7 mouse cellular contexts compared by ENCODE assay signal in genomic region chr1:133891489-133891888, GRCm38 (mm10). TPM values are rescaled to one million over a fixed set of nuclear protein-coding genes. Genes with fewer than 3 reads are reported as not detected.
DNase-seq lines count a peak whose midpoint lies in the region; ATAC-seq lines count a peak whose summit lies in the region.

No protein-coding gene starts in this region.

- no peaks in the 10 kb centered on the region for H3K36me3 ChIP-seq in embryonic facial prominence, embryonic 10.5 days (replicated peaks)

- ATAC-seq in activated CD4-positive, CD25-positive, alpha-beta regulatory T cell, adult 4 months, result no peak

- H3K4me1 ChIP-seq in embryonic facial prominence, embryonic 10.5 days, result peaks cover 80% of the 10 kb centered on the region

- WGBS in embryonic facial prominence, embryonic 10.5 days, result 20% methylated on average over 5 of the region's 5 CpGs

- intact Hi-C loops in heart, postnatal 36 days (cut with DNase I), result loop anchor here (2.0 kb wide), 1 partner anchor 37 kb away; no protein-coding TSS in a partner anchor

- H3K27me3 ChIP-seq in embryonic facial prominence, embryonic 10.5 days (replicated peaks; ENCODE audit: low read depth, poor library complexity, severe bottlenecking), result peaks cover 43% of the 10 kb centered on the region

- DNase-seq in ES-CJ7 (ENCODE audit: low read depth, low spot score) (peak; percentile 68), liver (peak; percentile 50)
- DNase-seq in embryonic facial prominence, embryonic 10.5 days (ENCODE audit: low spot score), result peak; percentile 52
- DNase-seq in heart, postnatal 36 days, result peak; percentile 53 to 61
- no peak for DNase-seq in spleen, adult 12 weeks (ENCODE audit: low spot score)
- no peak for DNase-seq in spleen, postnatal 4 days (ENCODE audit: low spot score in 2 of 2)

- H3K9me3 ChIP-seq in embryonic facial prominence, embryonic 10.5 days, result no peaks in the 10 kb centered on the region

- no peak overlapping the region; the same call in 1 of the 2 replicates for H3K4me3 ChIP-seq in embryonic facial prominence, embryonic 10.5 days

- peak overlapping the region; percentile 15 for H3K27ac ChIP-seq in embryonic facial prominence, embryonic 10.5 days (replicated peaks)

RNA-seq across cellular contexts. Expression of gene Optc, which starts 16.3 kb away (rescaled TPM):
- 0.38 and 0.79 TPM in 2 replicates for polyA plus RNA-seq in embryonic facial prominence, embryonic 10.5 days (2016; fragmentation: Nextera tagmentation; extraction: Ambion mirVana)
- under 1 TPM; 0.42 to 0.65 TPM for total RNA-seq in heart, postnatal 36 days (2021)
- polyA plus RNA-seq in activated CD4-positive, CD25-positive, alpha-beta regulatory T cell, adult 4 months (2017; shearing (Covaris generic)), result not detected

RNA-seq across cellular contexts. Expression of gene Prelp, which starts 29.7 kb away (rescaled TPM):
- polyA plus RNA-seq in embryonic facial prominence, embryonic 10.5 days (2016; fragmentation: Nextera tagmentation; extraction: Ambion mirVana), result 0.74 and 0.91 TPM in 2 replicates
- 10 to 100 TPM; 30.9 to 32.5 TPM for total RNA-seq in heart, postnatal 36 days (2021)
- not detected for polyA plus RNA-seq in activated CD4-positive, CD25-positive, alpha-beta regulatory T cell, adult 4 months (2017; shearing (Covaris generic))

Comparison
In these comparisons a context has a peak if more than half of its experiments do, and no peak if none do; other contexts are left out.
1. DNase-seq: peak in ES-CJ7 (single experiment), embryonic facial prominence, embryonic 10.5 days (single experiment), heart, postnatal 36 days (2 of 2) and liver (single experiment); none in spleen, adult 12 weeks (single experiment) and spleen, postnatal 4 days (0 of 2).